Mouse (Mus musculus) small intestine, adult 10 weeks (tissue): ENCODE results near the gene Spred2. TPM values are rescaled to one million over a fixed set of nuclear protein-coding genes. Genes with fewer than 3 reads are reported as not detected.

Experiments used
- polyA plus RNA-seq: library from polyadenylated mRNA; stranded (reverse); fragments of 350-450 nt; fragmentation: Illumina TruSeq; extraction: RNeasy Lipid Tissue Mini Kit (QIAGEN cat#74804); gene quantifications from one replicate; pipeline ENCODE4 v1.2.3, GENCODE M21; 2014; ENCODE audit warnings: low replicate concordance

Gene Spred2
- 20.2 TPM for polyA plus RNA-seq

GRCm38 (mm10) chr11:19923888-19924756, at the start of gene Spred2:
Gene Spred2 (plus strand): TSS chr11:19924375.

Other genes starting within 250 kb of the Spred2 start
- 342 TPM for gene Actr2, start 188.5 kb downstream of the Spred2 start, polyA plus RNA-seq